Mouse (Mus musculus) MEL (cell line): Measurements from ENCODE around the gene Daam1.

Experiments
- CTCF ChIP-seq, 3 experiments: IDR thresholded peaks in 2 of 3; conservative IDR thresholded peaks in 1 of 3; 2 replicates each; pipeline ENCODE4 v1.5.1; 2011 to 2012; ENCODE audit warnings: low read length in 3 of 3, low read depth in 2 of 3, mild to moderate bottlenecking in 2 of 3, improper control_type of control experiment in 1 of 3, inconsistent platforms in 1 of 3, mixed read lengths in 1 of 3, moderate library complexity in 1 of 3; ENCODE audit not compliant: control insufficient read depth in 1 of 3, insufficient read depth in 1 of 3, poor library complexity in 1 of 3, severe bottlenecking in 1 of 3
- ETS1 ChIP-seq: IDR thresholded peaks from 2 replicates; pipeline ENCODE4 v1.6.1; 2012; ENCODE audit warnings: low read depth, mild to moderate bottlenecking, inconsistent platforms, low read length, improper control_type of control experiment, moderate library complexity
- GATA1 ChIP-seq: IDR thresholded peaks from 2 replicates; pipeline ENCODE4 v1.6.1; 2011; ENCODE audit warnings: low read depth, low read length, improper control_type of control experiment
- HCFC1 ChIP-seq: IDR thresholded peaks from 2 replicates; pipeline ENCODE4 v1.6.1; 2012; ENCODE audit warnings: low read depth, mild to moderate bottlenecking, inconsistent platforms, low read length, improper control_type of control experiment, moderate library complexity
- SMC3 ChIP-seq: IDR thresholded peaks from 2 replicates; pipeline ENCODE4 v1.6.1; 2011; ENCODE audit warnings: low read depth, low read length, improper control_type of control experiment

DNA sequence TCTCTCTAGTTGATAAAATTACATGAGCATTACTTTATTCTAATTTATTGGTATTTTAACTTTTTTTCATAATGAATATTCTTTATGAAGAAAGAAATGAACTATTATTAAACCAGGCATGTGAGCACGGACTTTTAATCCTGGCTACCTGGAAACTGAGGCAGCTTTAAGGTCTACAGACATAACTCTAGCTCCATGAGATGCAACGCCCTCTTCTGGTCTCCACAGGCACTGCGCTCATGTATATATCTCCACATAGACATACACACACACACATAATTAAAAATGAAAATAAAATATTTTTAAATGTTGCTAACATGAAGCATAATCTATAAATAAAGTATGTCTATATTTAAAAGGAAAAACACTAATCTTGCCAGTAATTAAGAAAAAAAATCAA, 21.3 kb upstream of the Daam1 start:
- TF ChIP-seq CTCF (IDR thresholded peaks at IDR 0.05 in 2 of 3, conservative IDR thresholded peaks at IDR 0.05 in 1 of 3; ENCODE audit: control insufficient read depth in 1 of 3, insufficient read depth in 1 of 3, low read depth in 2 of 3, low read length in 3 of 3, poor library complexity in 1 of 3, severe bottlenecking in 1 of 3) = peak in 2 of 3 experiments; percentile 10 to 14; a peak in 1 of 6 replicates
- no peak for TF ChIP-seq ETS1
- TF ChIP-seq GATA1 = no peak
- TF ChIP-seq SMC3 = no peak
- no peak for TF ChIP-seq HCFC1
